Mouse (Mus musculus) stomach, embryonic 14.5 days (tissue): Measurements from ENCODE around the gene Pi16. TPM values are rescaled to one million over a fixed set of nuclear protein-coding genes. Genes with fewer than 3 reads are reported as not detected.

Experiments
- ATAC-seq: fragments of 200-750 bp; cut with Nextera tagmentation; 2 replicates; pipeline ENCODE4 v1.8.0; 2017; ENCODE audit warnings: low read depth, moderate TSS enrichment; ENCODE audit not compliant: insufficient number of reproducible peaks, insufficient read depth, low FRiP score
- H3K27ac ChIP-seq: fragments of 300-500 bp; sonication (generic); 2 replicates; pipeline ENCODE4 v1.5.1; 2014; ENCODE audit warnings: mild to moderate bottlenecking, low read length, moderate library complexity, mixed read lengths
- H3K27me3 ChIP-seq: fragments of 300-500 bp; sonication (generic); 2 replicates; pipeline ENCODE4 v1.6.1; 2014; ENCODE audit warnings: low read length, control low read depth, mixed read lengths; ENCODE audit not compliant: control insufficient read depth, insufficient read depth
- H3K36me3 ChIP-seq: fragments of 300-500 bp; sonication (generic); 2 replicates; pipeline ENCODE4 v1.6.1; 2014; ENCODE audit warnings: mild to moderate bottlenecking, control low read depth, low read length, moderate library complexity, mixed read lengths; ENCODE audit not compliant: control insufficient read depth, insufficient read depth
- H3K4me1 ChIP-seq: fragments of 300-500 bp; sonication (generic); 2 replicates; pipeline ENCODE4 v1.6.1; 2014; ENCODE audit warnings: low read length, control low read depth, mixed read lengths; ENCODE audit not compliant: control insufficient read depth, insufficient read depth
- H3K4me2 ChIP-seq: fragments of 300-500 bp; sonication (generic); replicated peaks from 2 replicates; pipeline ENCODE4 v1.6.1; 2014; ENCODE audit warnings: low read depth, low read length, control low read depth
- H3K4me3 ChIP-seq: fragments of 300-500 bp; sonication (generic); 2 replicates; pipeline ENCODE4 v1.5.1; 2014; ENCODE audit warnings: low read depth, low read length, control low read depth
- H3K9ac ChIP-seq: fragments of 300-500 bp; sonication (generic); replicated peaks from 2 replicates; pipeline ENCODE4 v1.6.1; 2014; ENCODE audit warnings: low read depth, mild to moderate bottlenecking, control low read depth, low read length, moderate library complexity, mixed read lengths
- H3K9me3 ChIP-seq: fragments of 300-500 bp; sonication (generic); 2 replicates; pipeline ENCODE4 v1.6.1; 2016; ENCODE audit warnings: low read depth, low read length, control low read depth; ENCODE audit not compliant: control insufficient read depth
- WGBS: fragments of 180-500 bp; shearing (Covaris S2); extraction: QIAGEN DNeasy Blood & Tissue Kit; methylation state at CpG from one replicate; pipeline ENCODE4 v1.1.7; 2014; 5-methylcytosine and 5-hydroxymethylcytosine counted together
- polyA plus RNA-seq: library from polyadenylated mRNA; unstranded; fragments of >200 nt; fragmentation: Nextera tagmentation; extraction: Ambion mirVana; gene quantifications from 2 replicates; pipeline ENCODE4 v1.2.1, GENCODE M21; 2014

Gene Pi16
- polyA plus RNA-seq, 1 experiment from 2014 or later = 0.41 TPM

GRCm38 (mm10) chr17:29360761-29361221 lies 43.3 kb downstream of the Pi16 start, which contains the start of gene Fgd2:
Gene Fgd2 (plus strand): TSS chr17:29360914.
- Histone ChIP-seq H3K4me1 (peaks cover 13% of the 10 kb centered on the region), H3K27ac (no peak within 1 kb of the TSS), H3K9me3 (no peaks in the 10 kb centered on the region), H3K36me3 (no peaks in the 10 kb centered on the region), H3K9ac (no peak within 1 kb of the TSS), H3K4me3 (no peak within 1 kb of the TSS), H3K27me3 (no peaks in the 10 kb centered on the region), H3K4me2 (0 out of 2 replicates have a peak within 1 kb of the TSS, but pooled peaks have one; percentile 10)
- 16% methylated on average over 5 of the region's 5 CpGs for WGBS
- no peak for ATAC-seq

DNA sequence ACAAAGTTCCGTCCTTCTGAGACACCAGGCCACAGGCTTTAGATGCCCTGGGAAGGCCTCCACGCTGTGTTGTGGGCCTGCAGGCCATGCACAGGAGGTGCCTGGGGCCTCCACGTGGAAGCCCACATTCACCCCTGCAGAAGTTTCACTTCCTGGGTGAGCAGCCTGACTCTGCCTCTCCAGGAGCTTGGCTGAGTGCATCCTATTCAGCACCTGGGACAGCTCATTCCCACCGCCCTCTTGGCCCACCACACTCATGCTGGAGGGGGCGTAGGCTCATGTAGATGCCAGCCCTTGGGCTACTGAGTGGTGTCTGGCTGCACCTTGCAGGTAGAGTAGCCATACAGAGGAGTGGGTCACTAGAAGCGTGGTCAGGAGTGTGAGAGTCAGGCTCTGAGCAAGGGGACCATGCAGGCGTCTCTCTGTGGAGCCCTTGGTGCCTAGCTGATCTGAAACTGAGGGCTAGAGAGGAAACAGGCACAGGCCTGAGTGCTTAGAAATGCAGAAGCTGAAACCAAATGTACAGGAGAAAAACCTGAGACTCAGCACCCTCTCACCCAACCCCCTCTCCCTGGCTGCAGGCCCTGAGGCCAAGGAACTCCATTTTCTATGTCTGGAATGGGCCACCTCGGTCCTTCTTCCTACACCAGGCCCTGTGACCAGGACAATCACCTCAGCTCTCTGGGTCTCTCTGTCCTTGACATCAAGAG lies 44.7 kb downstream of the Pi16 start:
- Histone ChIP-seq H3K4me3 (no peak overlapping the region), H3K27ac (no peak overlapping the region), H3K9me3 (no peaks in the 10 kb centered on the region), H3K9ac (no peak overlapping the region), H3K36me3 (no peaks in the 10 kb centered on the region), H3K4me1 (peaks cover 1% of the 10 kb centered on the region; the same call in 1 of the 2 replicates), H3K27me3 (no peaks in the 10 kb centered on the region), H3K4me2 (no peak overlapping the region)
- ATAC-seq = no peak
- WGBS = 54% methylated on average over 8 of the region's 8 CpGs

DNA sequence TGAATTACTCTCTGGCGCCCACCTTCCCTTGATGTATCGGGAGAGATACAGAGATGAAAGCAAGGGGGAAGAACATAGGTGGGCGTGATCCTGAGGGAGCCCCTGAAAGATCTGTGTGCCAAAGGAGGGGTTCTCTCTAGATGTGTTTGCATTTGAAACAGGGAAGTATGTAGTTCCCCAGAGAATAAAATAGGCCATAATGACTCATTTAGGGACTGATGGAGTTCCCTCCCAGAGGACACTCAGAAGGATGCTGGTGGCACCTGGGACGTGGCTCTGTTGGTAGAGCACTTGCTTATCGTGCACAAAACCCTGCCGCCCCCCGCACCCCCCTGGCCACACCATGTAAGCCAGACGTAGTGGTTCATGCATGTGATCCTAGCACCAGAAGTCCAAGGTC lies 45.6 kb downstream of the Pi16 start:
- H3K9me3 ChIP-seq = no peaks in the 10 kb centered on the region
- no peak overlapping the region for H3K4me2 ChIP-seq
- H3K36me3 ChIP-seq = no peaks in the 10 kb centered on the region
- H3K4me1 ChIP-seq = no peaks in the 10 kb centered on the region
- 75% methylated on average over 8 of the region's 8 CpGs for WGBS
- H3K27ac ChIP-seq = no peak overlapping the region
- H3K27me3 ChIP-seq = no peaks in the 10 kb centered on the region
- no peak for ATAC-seq
- no peak overlapping the region for H3K9ac ChIP-seq
- H3K4me3 ChIP-seq = no peak overlapping the region

GRCm38 (mm10) chr17:29365105-29365621 lies 47.7 kb downstream of the Pi16 start:
- Histone ChIP-seq H3K4me3 (no peak overlapping the region), H3K4me1 (0 out of 2 replicates have a peak, but pooled peaks cover 5% of the 10 kb centered on the region), H3K27ac (no peak overlapping the region), H3K9ac (no peak overlapping the region), H3K27me3 (no peaks in the 10 kb centered on the region), H3K4me2 (no peak overlapping the region), H3K36me3 (no peaks in the 10 kb centered on the region), H3K9me3 (no peaks in the 10 kb centered on the region)
- WGBS = 88% methylated on average over 13 of the region's 13 CpGs
- no peak for ATAC-seq

DNA sequence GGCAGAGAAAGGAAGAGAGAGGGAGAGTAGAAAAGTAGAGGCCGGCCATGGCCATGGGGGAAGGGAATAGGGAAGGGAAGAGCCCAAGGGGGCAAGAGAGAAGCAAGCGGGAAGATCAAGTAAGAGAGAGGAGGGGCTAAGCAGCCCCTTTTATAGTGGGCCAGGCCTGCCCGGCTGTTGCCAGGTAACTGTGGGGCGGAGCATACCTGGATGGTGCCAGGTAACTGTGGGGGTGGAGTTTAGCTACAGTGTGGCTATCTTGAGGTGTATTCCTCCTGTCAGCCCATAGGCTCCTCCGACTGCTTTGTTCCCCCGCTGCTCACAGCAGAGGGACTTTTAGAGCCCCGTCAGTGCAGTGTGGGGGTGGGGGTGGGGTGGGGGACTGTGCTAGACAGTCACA lies 51.2 kb downstream of the Pi16 start:
- Histone ChIP-seq H3K4me3 (no peak overlapping the region), H3K4me1 (0 out of 2 replicates have a peak, but pooled peaks cover 5% of the 10 kb centered on the region), H3K36me3 (no peaks in the 10 kb centered on the region), H3K9ac (no peak overlapping the region), H3K27me3 (no peaks in the 10 kb centered on the region), H3K27ac (no peak overlapping the region), H3K9me3 (no peaks in the 10 kb centered on the region), H3K4me2 (peak overlapping the region; percentile 30)
- ATAC-seq = peak; percentile 54
- WGBS = 22% methylated on average over 7 of the region's 7 CpGs

GRCm38 (mm10) chr17:29370984-29371723 lies 53.7 kb downstream of the Pi16 start:
- 13% methylated on average over 5 of the region's 5 CpGs for WGBS
- Histone ChIP-seq H3K9ac (no peak overlapping the region), H3K4me3 (no peak overlapping the region), H3K9me3 (no peaks in the 10 kb centered on the region), H3K27me3 (no peaks in the 10 kb centered on the region), H3K36me3 (no peaks in the 10 kb centered on the region), H3K4me2 (no peak overlapping the region), H3K27ac (no peak overlapping the region), H3K4me1 (0 out of 2 replicates have a peak, but pooled peaks cover 5% of the 10 kb centered on the region)
- ATAC-seq = no peak

DNA sequence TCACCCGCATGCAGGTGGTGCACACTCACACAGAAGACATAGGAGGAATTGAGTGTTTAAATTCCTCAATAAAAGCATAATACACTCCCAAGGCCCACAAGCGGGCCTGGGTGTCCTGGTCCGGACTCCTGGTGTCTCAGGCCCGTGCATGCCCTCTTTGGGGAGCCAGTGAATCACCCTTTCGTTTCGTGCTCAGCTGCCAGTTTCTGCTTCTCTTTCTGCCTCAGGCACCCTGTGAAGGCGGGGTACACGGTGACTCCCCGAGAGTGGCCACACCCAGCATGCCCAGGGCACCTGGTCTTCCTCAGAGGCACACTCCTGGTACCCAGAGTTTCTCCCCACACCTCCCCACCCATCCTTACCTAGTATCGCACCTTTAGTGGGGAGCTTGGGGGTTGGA lies 58.4 kb downstream of the Pi16 start:
- no peaks in the 10 kb centered on the region for H3K9me3 ChIP-seq
- H3K4me1 ChIP-seq = no peaks in the 10 kb centered on the region
- ATAC-seq = no peak
- H3K9ac ChIP-seq = no peak overlapping the region
- no peak overlapping the region for H3K27ac ChIP-seq
- no peaks in the 10 kb centered on the region for H3K27me3 ChIP-seq
- WGBS = 85% methylated on average over 10 of the region's 10 CpGs
- no peak overlapping the region for H3K4me3 ChIP-seq
- no peaks in the 10 kb centered on the region for H3K36me3 ChIP-seq
- no peak overlapping the region for H3K4me2 ChIP-seq

GRCm38 (mm10) chr17:29378056-29378455 lies 60.6 kb downstream of the Pi16 start:
- Histone ChIP-seq H3K4me1 (0 out of 2 replicates have a peak, but pooled peaks cover 3% of the 10 kb centered on the region), H3K36me3 (no peaks in the 10 kb centered on the region), H3K27ac (no peak overlapping the region), H3K9me3 (no peaks in the 10 kb centered on the region), H3K4me3 (no peak overlapping the region), H3K27me3 (no peaks in the 10 kb centered on the region), H3K9ac (no peak overlapping the region), H3K4me2 (no peak overlapping the region)
- 62% methylated on average over 8 of the region's 8 CpGs for WGBS
- ATAC-seq = no peak
